Mouse (Mus musculus) ovary, postnatal 36 days (tissue): Measurements from ENCODE around the gene Dock10.

Experiments used
- DNase-seq: peaks from one replicate; pipeline ENCODE4 v3.0.0; 2022; ENCODE audit warnings: low spot score, mixed read lengths

Dock10 gene

GRCm38 (mm10) chr1:80607546-80607945, 150.8 kb downstream of the Dock10 start:
- DNase-seq, result no peak

DNA sequence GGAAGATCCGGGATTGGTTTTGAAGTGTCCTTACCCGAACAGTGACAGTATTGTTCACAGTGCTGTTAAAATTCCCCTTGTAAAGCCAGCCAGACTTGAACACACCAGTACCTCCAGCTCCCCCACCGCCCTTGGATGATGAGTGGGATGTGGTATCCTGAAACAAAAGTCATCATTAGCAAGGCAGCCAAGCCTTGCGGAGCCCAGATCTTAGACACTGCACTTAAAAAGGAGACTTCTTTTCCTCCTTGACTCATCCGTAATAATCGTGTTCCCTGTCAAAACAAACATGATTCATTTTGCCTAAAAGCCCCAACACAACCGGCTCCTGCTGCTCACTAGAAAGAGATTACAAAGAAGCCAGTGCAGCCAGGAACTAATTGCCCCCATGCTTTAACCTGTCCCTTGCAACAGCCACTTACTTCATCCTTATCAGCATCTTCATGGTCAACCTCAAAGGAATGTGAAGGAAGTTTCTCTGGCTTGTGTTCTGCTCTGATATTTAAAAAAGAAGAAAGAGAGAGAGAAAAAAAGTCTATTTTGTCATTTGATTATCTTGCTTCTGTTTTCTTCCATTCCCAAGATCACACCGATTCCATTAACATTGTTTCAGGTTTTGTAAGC, 152.1 kb downstream of the Dock10 start:
- peak; percentile 4 for DNase-seq

GRCm38 (mm10) chr1:80604332-80604731, 154.0 kb downstream of the Dock10 start:
- no peak for DNase-seq

DNA sequence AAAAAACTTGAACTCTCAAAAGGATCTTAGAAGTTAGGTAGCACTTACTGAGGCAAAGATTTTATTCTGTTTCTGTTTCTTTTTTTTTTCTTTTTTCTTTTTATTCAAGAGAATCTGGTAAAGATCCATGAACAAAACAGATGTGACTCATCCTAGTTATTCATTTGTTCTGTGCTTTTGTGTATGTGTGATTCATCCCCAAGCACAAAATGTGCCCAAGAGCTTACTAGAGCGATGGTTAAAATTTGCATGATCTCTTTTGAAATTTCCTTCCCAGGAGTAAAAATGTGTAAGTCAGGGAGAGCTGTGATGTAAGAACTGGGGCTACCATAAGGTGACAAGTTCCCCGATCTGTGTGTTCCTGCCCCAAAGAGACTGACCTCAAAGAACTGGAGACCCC, 155.2 kb downstream of the Dock10 start:
- no peak for DNase-seq

GRCm38 (mm10) chr1:80583281-80583680, 175.0 kb downstream of the Dock10 start:
- DNase-seq, result no peak

DNA sequence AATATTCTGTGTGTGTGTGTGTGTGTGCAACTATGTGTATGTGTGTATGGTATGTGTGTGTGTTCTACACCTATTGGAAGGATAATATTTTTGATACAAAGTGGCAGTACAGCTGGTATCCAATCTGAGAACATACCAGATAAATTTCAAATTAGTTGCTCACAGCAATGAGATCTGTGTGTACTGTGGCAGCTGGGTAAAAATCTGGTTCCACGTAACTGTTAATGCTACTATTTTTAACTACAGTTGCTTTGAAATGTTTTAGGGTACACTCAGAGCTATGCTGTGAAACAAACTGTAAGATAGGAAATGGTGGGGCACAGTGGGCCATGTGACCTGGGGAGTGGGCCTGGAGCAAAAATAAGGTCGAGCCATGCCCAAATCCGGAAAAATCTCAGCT, 176.1 kb downstream of the Dock10 start:
- DNase-seq, result no peak

DNA sequence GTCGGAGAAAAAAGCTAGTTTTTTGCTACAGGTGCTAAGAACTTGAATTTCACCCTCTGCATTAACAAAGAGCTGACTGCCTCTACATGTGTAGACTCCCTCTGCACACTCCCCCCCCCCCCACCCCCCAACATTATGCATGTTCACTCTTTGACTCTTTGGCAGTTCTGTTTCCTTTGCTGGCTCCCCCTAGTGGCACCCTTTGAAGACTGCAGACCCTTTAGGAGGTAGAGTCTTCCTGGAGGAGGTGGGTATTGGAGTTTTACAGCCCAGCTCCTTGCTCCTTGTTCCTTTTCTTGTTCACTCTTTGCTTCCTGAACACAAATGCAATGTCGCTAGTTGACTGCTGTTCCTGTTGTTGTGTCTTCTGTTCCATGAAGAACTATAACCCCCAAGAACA, 181.4 kb downstream of the Dock10 start:
- DNase-seq, result no peak

GRCm38 (mm10) chr1:80556446-80556845, 201.9 kb downstream of the Dock10 start:
- no peak for DNase-seq

GRCm38 (mm10) chr1:80541522-80541921, 216.8 kb downstream of the Dock10 start:
- DNase-seq, result no peak

DNA sequence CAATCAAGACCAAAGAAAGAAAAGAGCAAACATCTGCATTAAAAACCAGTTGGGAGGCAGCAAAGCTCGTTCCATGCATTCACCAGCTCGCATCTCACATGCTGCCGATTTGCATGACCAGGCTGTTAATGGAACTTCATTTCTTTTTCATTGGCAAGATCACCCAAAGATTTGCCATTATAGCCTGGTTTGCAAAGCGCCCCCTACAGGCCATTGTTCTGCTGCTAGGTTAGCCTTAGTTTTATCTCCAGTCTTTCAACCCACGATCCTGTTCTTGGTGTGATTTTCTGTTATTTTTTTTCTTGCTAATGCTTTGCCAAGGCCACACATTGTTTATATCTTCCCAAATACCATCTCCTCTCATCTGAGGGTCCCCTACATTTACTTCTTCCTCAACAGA, 236.1 kb downstream of the Dock10 start:
- DNase-seq, result no peak

- no peak for DNase-seq
Observed at GRCm38 (mm10) chr1:80520456-80520855, 237.9 kb downstream of the Dock10 start.

GRCm38 (mm10) chr1:80519893-80520292, 238.4 kb downstream of the Dock10 start:
- DNase-seq, result no peak

DNA sequence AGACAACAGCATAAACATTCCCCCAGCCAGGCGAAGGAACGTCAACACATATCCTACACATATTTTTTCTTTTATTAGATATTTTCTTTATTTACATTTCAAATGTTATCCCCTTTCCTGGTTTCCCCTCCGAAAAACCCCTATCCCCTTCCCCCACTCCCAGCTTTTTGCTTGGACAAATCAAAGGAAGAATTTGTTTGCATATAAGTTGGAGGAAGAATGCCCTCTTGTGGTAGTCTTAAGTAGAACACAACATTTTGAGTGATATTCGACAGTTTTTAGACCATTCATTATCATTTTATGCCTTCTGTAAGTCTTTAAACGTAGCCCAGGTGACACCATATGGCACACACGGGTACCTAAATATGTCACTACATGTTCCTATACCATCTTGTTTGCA, 242.5 kb downstream of the Dock10 start:
- DNase-seq, result no peak

- DNase-seq, result no peak
Observed at GRCm38 (mm10) chr1:80512210-80512948, 245.9 kb downstream of the Dock10 start.

DNA sequence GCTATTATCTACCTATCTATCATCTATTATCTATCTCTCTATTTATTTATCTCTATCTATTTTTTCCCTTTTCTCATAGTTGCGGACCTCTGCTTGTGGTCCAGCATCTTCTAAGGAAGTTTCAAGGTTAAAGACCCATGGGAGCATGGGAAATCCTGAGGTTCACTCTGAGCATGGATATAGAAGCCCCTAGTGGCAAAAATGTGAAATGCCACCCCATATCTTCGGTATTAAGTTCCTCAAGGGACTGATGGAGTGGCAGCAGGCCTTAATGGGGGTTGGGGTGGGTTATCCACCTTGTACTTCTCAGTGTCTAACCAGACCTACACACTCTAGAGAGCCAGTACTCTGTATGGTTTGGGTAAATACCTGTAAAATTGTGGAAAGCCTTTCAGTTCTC, 253.6 kb downstream of the Dock10 start:
- no peak for DNase-seq

- no peak for DNase-seq
Observed at GRCm38 (mm10) chr1:80504081-80504480, 254.2 kb downstream of the Dock10 start.

GRCm38 (mm10) chr1:80502456-80503165, 255.7 kb downstream of the Dock10 start:
- no peak for DNase-seq

- no peak for DNase-seq
Observed at GRCm38 (mm10) chr1:80499264-80499663, 259.1 kb downstream of the Dock10 start.

DNA sequence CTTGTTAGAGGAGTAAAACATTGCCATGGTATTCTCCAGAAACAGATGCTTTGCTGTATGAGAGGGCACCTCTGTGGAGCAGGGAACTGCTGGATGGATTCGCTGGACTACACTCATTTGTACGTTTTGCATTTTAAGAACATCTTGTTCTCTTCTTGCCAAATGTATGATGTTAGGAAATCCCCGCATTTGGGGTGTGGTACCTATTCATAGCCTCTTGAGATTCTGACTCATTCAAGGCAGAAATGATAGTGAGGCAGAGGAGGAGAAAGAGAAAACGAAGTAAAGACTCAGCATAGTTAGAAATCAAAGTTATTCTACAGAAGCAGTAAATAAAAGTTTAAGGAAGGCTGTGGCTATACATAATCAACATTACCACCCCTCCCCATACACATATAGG, 262.0 kb downstream of the Dock10 start:
- no peak for DNase-seq

GRCm38 (mm10) chr1:80483419-80483818, 274.9 kb downstream of the Dock10 start:
- DNase-seq, result no peak

DNA sequence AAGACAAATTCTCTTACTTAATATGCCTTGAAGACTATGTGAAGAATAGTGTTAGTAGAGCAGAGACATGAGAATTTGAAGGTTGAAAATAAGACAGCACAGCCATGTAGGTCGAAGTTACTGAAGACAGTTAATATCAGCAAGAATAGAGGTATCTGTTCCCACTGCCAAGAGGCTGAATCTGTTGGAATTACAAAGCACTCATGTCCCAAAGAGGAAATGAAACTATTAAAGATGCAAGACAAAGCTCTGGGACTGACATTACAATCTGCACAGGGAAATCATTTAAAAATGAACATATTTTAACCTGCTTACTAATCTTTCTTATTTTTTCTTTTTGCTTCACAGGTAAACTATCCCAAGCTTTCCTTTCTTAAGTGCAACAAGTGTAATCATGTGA, 283.4 kb downstream of the Dock10 start:
- DNase-seq, result no peak

DNA sequence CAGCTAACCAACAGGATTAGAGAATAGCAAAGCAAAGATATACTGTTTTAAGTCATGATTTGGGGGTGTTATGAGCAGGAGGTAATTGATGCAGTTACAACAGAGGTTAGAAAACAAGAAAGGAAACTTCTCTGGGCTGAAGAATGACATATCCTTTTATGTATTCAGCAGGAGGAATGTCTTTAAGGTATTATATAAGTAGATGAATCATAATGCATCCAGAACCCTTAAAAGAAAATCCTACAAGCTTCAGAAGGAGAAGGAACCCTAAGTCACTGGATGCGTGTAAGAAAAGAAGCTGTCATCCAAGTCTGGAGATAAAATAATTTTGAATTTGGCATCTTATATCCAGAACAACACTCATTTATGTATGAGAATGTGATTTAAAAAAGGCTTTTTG, 285.9 kb downstream of the Dock10 start:
- DNase-seq, result no peak

- DNase-seq, result no peak
Observed at GRCm38 (mm10) chr1:80461348-80461747, 297.0 kb downstream of the Dock10 start, which contains the start of gene Gm45261. Gene Gm45261 (minus strand): TSS chr1:80461448.
